Mouse (Mus musculus) hindbrain, embryonic 16.5 days (tissue): ENCODE measurements around the gene Casq2. TPM values are rescaled to one million over a fixed set of nuclear protein-coding genes. Genes with fewer than 3 reads are reported as not detected.

Experiments used
- ATAC-seq: fragments of 200-750 bp; cut with Nextera tagmentation; 2 replicates; pipeline ENCODE4 v1.8.0; 2017; ENCODE audit warnings: moderate TSS enrichment, moderate library complexity
- H3K27ac ChIP-seq: fragments of 300-500 bp; sonication (generic); 2 replicates; pipeline ENCODE4 v1.5.1; 2014; ENCODE audit warnings: low read depth, mild to moderate bottlenecking, control low read depth, low read length, moderate library complexity
- H3K27me3 ChIP-seq: fragments of 300-500 bp; sonication (generic); replicated peaks from 2 replicates; pipeline ENCODE4 v1.6.1; 2014; ENCODE audit warnings: low read length; ENCODE audit not compliant: control insufficient read depth, insufficient read depth
- H3K36me3 ChIP-seq: fragments of 300-500 bp; sonication (generic); 2 replicates; pipeline ENCODE4 v1.6.1; 2014; ENCODE audit warnings: mild to moderate bottlenecking, low read length, moderate library complexity, mixed read lengths; ENCODE audit not compliant: control insufficient read depth, insufficient read depth
- H3K4me1 ChIP-seq: fragments of 300-500 bp; sonication (generic); 2 replicates; pipeline ENCODE4 v1.6.1; 2014; ENCODE audit warnings: low read depth, low read length; ENCODE audit not compliant: control insufficient read depth, insufficient read depth
- H3K4me2 ChIP-seq: fragments of 300-500 bp; sonication (generic); 2 replicates; pipeline ENCODE4 v1.6.1; 2014; ENCODE audit warnings: mild to moderate bottlenecking, low read length, control low read depth, moderate library complexity
- H3K4me3 ChIP-seq: fragments of 300-500 bp; sonication (generic); 2 replicates; pipeline ENCODE4 v1.5.1; 2014; ENCODE audit warnings: mild to moderate bottlenecking, low read length, control low read depth, moderate library complexity
- H3K9ac ChIP-seq: fragments of 300-500 bp; sonication (generic); 2 replicates; pipeline ENCODE4 v1.6.1; 2014; ENCODE audit warnings: low read depth, mild to moderate bottlenecking, control low read depth, low read length, moderate library complexity
- H3K9me3 ChIP-seq: fragments of 300-500 bp; sonication (generic); 2 replicates; pipeline ENCODE4 v1.6.1; 2014; ENCODE audit warnings: mild to moderate bottlenecking, low read length, moderate library complexity; ENCODE audit not compliant: control insufficient read depth
- WGBS: fragments of 180-500 bp; shearing (Covaris S2); extraction: QIAGEN DNeasy Blood & Tissue Kit; methylation state at CpG from one replicate; pipeline ENCODE4 v1.1.7; 2014; 5-methylcytosine and 5-hydroxymethylcytosine counted together
- polyA plus RNA-seq: library from polyadenylated mRNA; unstranded; fragments of >200 nt; fragmentation: Nextera tagmentation; extraction: Ambion mirVana; gene quantifications from 2 replicates; pipeline ENCODE4 v1.2.1, GENCODE M21; 2015

The Casq2 gene
- polyA plus RNA-seq, 1 experiment from 2014 or later, result 0.76 TPM

GRCm38 (mm10) chr3:102095412-102095811 lies 9.2 kb downstream of the Casq2 start:
- Histone ChIP-seq H3K27me3 (no peaks in the 10 kb centered on the region), H3K4me3 (no peak overlapping the region), H3K27ac (no peak overlapping the region), H3K36me3 (no peaks in the 10 kb centered on the region), H3K9ac (no peak overlapping the region), H3K9me3 (no peaks in the 10 kb centered on the region), H3K4me1 (no peaks in the 10 kb centered on the region), H3K4me2 (no peak overlapping the region)
- ATAC-seq, result no peak
- 73% methylated on average over 5 of the region's 5 CpGs for WGBS

- Histone ChIP-seq H3K36me3 (no peaks in the 10 kb centered on the region), H3K9me3 (no peaks in the 10 kb centered on the region), H3K27ac (no peak overlapping the region), H3K4me3 (no peak overlapping the region), H3K27me3 (no peaks in the 10 kb centered on the region), H3K4me1 (no peaks in the 10 kb centered on the region), H3K9ac (no peak overlapping the region), H3K4me2 (no peak overlapping the region)
- no peak; the same call in 1 of the 2 replicates for ATAC-seq
- 75% methylated on average over 8 of the region's 8 CpGs for WGBS
These were observed 10.2 kb downstream of the Casq2 start for GRCm38 (mm10) chr3:102096366-102096765.

GRCm38 (mm10) chr3:102096976-102097375 lies 10.8 kb downstream of the Casq2 start:
- no peak for ATAC-seq
- Histone ChIP-seq H3K27me3 (no peaks in the 10 kb centered on the region), H3K4me3 (no peak overlapping the region), H3K36me3 (no peaks in the 10 kb centered on the region), H3K4me1 (no peaks in the 10 kb centered on the region), H3K9me3 (no peaks in the 10 kb centered on the region), H3K4me2 (no peak overlapping the region), H3K27ac (no peak overlapping the region), H3K9ac (no peak overlapping the region)
- 91% methylated on average over 2 of the region's 2 CpGs for WGBS

GRCm38 (mm10) chr3:102099242-102099641 lies 13.0 kb downstream of the Casq2 start:
- no peak for ATAC-seq
- Histone ChIP-seq H3K9ac (no peak overlapping the region), H3K9me3 (no peaks in the 10 kb centered on the region), H3K27me3 (no peaks in the 10 kb centered on the region), H3K36me3 (no peaks in the 10 kb centered on the region), H3K4me2 (no peak overlapping the region), H3K4me1 (no peaks in the 10 kb centered on the region), H3K27ac (no peak overlapping the region), H3K4me3 (no peak overlapping the region)
- WGBS, result 66% methylated on average over 9 of the region's 10 CpGs

- no peaks in the 10 kb centered on the region for H3K9me3 ChIP-seq
- no peaks in the 10 kb centered on the region for H3K27me3 ChIP-seq
- no peak overlapping the region for H3K4me3 ChIP-seq
- no peaks in the 10 kb centered on the region for H3K36me3 ChIP-seq
- no peak for ATAC-seq
- H3K27ac ChIP-seq, result no peak overlapping the region
- no peak overlapping the region for H3K4me2 ChIP-seq
- H3K4me1 ChIP-seq, result no peaks in the 10 kb centered on the region
- no peak overlapping the region for H3K9ac ChIP-seq
- 97% methylated on average over 3 of the region's 3 CpGs for WGBS
These were observed 13.6 kb downstream of the Casq2 start for GRCm38 (mm10) chr3:102099793-102100192.

GRCm38 (mm10) chr3:102101445-102101844 lies 15.2 kb downstream of the Casq2 start:
- H3K4me2 ChIP-seq, result no peak overlapping the region
- H3K27ac ChIP-seq, result no peak overlapping the region
- 91% methylated on average over 4 of the region's 4 CpGs for WGBS
- no peaks in the 10 kb centered on the region for H3K36me3 ChIP-seq
- H3K4me3 ChIP-seq, result no peak overlapping the region
- no peaks in the 10 kb centered on the region for H3K9me3 ChIP-seq
- H3K9ac ChIP-seq, result no peak overlapping the region
- no peak for ATAC-seq
- no peaks in the 10 kb centered on the region for H3K27me3 ChIP-seq
- no peaks in the 10 kb centered on the region for H3K4me1 ChIP-seq

- H3K27ac ChIP-seq, result no peak overlapping the region
- ATAC-seq, result no peak
- 74% methylated on average over 9 of the region's 9 CpGs for WGBS
- no peaks in the 10 kb centered on the region for H3K4me1 ChIP-seq
- no peak overlapping the region for H3K4me2 ChIP-seq
- H3K4me3 ChIP-seq, result no peak overlapping the region
- H3K36me3 ChIP-seq, result no peaks in the 10 kb centered on the region
- H3K9ac ChIP-seq, result no peak overlapping the region
- H3K27me3 ChIP-seq, result no peaks in the 10 kb centered on the region
- H3K9me3 ChIP-seq, result no peaks in the 10 kb centered on the region
These were observed 17.8 kb downstream of the Casq2 start for GRCm38 (mm10) chr3:102103811-102104565.

GRCm38 (mm10) chr3:102108201-102108600 lies 22.0 kb downstream of the Casq2 start:
- 45% methylated on average over 3 of the region's 3 CpGs for WGBS
- Histone ChIP-seq H3K9me3 (no peaks in the 10 kb centered on the region), H3K4me2 (no peak overlapping the region), H3K9ac (no peak overlapping the region), H3K27ac (no peak overlapping the region), H3K4me1 (no peaks in the 10 kb centered on the region), H3K4me3 (no peak overlapping the region), H3K36me3 (no peaks in the 10 kb centered on the region), H3K27me3 (no peaks in the 10 kb centered on the region)
- ATAC-seq, result no peak; the same call in 1 of the 2 replicates

GRCm38 (mm10) chr3:102111979-102112599 lies 25.9 kb downstream of the Casq2 start:
- ATAC-seq, result peak; percentile 74
- no peak overlapping the region for H3K9ac ChIP-seq
- 63% methylated on average over 7 of the region's 7 CpGs for WGBS
- no peaks in the 10 kb centered on the region for H3K4me1 ChIP-seq
- no peaks in the 10 kb centered on the region for H3K27me3 ChIP-seq
- no peak overlapping the region for H3K4me3 ChIP-seq
- no peak overlapping the region for H3K27ac ChIP-seq
- H3K9me3 ChIP-seq, result no peaks in the 10 kb centered on the region
- H3K4me2 ChIP-seq, result no peak overlapping the region
- no peaks in the 10 kb centered on the region for H3K36me3 ChIP-seq
